Mouse (Mus musculus) mesoderm, embryonic 11.5 days (tissue): ENCODE results near the gene Slc25a54.

Experiments
- DNase-seq: peaks from one replicate; pipeline ENCODE4 v3.0.0-alpha.2; 2012; ENCODE audit warnings: low read depth, low spot score

The Slc25a54 gene

DNA sequence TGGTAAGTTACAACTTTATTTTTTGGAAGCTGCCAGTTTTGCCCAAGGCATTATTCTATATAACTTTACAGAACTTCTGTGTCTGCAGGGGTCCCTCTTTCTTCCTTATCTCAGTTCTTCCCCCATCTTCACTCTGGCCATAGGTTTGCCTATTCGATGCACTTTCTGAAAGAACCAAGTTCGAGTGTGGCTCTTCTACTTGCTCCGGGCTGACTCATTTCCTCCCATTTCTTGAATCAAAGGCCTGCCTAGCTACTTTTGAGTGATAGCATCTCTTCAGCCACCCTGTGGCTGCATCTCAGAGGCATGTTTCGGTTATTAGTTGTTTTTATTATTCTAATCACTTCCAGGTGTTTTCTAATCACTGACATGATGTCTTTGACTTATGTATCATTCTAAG is 43.8 kb downstream of the Slc25a54 start:
- DNase-seq = no peak

DNA sequence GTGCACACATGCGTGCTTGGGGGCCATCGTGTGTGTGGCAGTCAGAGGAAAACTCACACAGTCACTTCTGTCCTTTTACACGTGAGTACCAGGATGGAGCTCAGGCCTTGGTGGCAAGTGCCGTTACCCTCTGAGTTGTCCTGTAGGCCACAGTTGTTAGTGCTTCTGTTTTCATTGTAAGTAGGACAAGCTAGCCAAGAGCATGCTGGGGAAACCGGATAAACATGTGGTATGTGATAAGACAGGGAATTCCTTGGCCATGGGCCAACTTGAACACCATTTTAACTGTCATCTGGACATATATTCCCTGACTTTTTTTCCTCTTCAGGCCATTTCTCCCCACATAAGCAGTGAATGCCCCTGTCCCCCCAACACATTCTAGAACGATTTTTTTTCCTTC is 45.3 kb downstream of the Slc25a54 start:
- DNase-seq = no peak

- DNase-seq = no peak
Observed at GRCm38 (mm10) chr3:109129768-109130167, 49.5 kb downstream of the Slc25a54 start.

- no peak for DNase-seq
Observed at GRCm38 (mm10) chr3:109132966-109133365, 52.7 kb downstream of the Slc25a54 start.

DNA sequence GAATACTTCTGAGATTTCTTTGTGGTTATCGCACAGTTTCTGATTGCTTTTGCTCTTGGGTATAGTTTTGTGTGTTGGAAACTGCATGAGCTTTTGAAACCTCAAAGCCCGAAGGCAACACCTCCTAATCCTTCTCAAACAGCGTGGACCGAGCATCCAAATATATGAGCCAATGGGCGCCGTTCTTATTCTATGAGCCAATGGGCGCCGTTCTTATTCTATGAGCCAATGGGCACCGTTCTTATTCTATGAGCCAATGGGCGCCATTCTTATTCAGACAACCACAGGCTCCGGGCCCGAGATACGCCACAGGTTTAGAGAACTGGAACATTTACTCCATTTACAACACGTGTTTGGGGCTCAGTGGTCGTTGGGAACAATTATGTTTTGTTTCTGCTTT is 53.8 kb downstream of the Slc25a54 start:
- no peak for DNase-seq

GRCm38 (mm10) chr3:109135352-109135751 is 55.1 kb downstream of the Slc25a54 start:
- DNase-seq = no peak

GRCm38 (mm10) chr3:109152561-109152960 is 72.3 kb downstream of the Slc25a54 start:
- DNase-seq = no peak

- DNase-seq = no peak
Observed at GRCm38 (mm10) chr3:109153410-109153809, 73.1 kb downstream of the Slc25a54 start.

DNA sequence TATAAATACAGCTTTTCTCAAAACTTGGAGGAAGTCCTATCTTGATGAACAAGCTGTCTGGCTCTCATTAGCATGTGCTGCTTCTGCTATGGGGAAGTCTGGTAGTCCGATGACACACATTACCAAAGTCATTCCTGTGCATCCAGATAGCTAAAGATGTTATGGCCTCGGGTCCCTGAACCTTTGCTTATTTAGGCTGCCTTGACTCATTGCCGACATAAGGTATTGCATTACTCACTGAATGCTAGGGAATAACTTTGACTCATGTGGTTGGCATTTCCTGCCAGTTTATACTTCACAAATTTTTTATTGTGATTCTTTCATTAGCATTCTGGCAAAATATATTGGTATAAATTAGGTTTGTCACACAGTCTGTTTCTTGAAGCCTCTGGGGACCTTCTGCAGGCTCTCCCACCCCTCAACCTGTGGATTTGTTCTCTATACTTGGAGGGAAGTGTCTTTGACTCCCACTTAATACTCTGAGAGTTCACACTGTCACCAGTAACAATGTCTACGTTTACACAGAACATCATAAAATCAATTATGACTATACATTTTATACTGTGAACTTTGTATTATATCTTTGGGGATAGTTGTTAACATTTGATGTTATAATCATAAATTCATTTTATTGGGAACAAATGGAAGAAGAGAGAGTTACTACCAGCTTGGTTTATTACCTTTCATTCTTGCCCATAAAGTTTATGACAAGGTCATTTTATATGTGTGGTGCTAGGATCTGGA is 75.8 kb downstream of the Slc25a54 start:
- no peak for DNase-seq

- DNase-seq = no peak
Observed at GRCm38 (mm10) chr3:109157481-109157880, 77.2 kb downstream of the Slc25a54 start.

GRCm38 (mm10) chr3:109164088-109164487 is 83.8 kb downstream of the Slc25a54 start:
- no peak for DNase-seq

GRCm38 (mm10) chr3:109164644-109165043 is 84.4 kb downstream of the Slc25a54 start:
- no peak for DNase-seq

- no peak for DNase-seq
Observed at GRCm38 (mm10) chr3:109165214-109165829, 85.1 kb downstream of the Slc25a54 start.
